Mouse (Mus musculus): ENCODE measurements around the gene Ccn6.
A peak's percentile ranks its signal among the peaks of the same experiment; 100 is the strongest.

Ccn6 gene

DNA sequence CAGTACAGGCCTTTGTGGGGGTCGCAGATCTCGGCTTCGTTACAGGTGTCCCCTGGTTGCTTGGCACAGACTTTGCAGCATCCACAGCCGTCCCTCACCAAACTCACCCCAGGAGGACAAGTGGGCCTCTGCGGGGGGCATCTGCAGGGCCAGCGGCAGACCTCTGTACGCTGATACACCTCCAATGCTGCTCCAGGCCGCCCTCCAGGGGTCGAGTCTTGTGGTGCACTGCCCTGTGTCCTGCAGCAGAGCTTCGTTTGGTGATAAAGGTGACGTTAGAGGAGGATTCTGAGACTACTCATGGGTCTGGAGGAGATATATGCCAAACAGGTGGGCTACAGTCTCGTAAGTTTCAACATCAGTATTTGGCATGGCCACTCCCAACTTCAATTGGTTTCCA lies 5.3 kb downstream of the Ccn6 start:
- DNase-seq = no peak

DNA sequence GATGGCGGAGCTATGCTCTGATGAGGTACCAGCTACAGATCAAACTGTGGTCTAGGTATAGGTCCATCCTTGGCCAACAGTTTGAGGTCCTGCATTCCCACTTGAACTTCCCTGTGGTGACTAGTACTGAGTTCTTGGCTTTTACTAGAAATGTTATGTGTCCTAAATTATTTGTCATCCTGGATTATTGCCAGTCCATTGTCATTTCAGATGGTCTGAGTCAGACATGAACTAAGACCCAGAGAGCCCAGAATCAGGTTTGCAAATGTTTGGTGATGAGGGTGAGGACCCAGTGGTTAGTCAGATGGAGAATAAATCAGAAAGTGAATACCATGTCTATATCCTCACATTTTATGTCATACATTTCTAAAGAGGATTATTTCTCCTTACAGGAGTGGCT lies 6.3 kb downstream of the Ccn6 start:
- no peak for DNase-seq

DNA sequence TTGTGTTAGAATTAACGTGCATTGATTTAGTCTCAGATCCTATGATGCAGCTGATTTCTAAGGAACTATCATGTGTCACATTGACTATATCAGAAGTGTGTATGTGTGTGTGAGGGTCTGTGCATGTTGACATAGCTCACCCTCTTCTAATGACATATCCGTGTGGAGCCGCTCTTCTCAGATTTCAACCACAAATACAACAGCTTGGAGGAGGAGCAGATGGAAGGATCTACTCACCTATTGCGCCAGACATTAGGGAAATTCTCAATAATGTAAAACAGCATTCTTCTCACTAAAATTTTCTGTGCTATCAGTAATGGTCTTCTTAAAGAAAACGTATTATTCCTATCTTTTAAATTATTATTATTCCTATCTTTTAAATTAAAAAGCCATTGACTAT lies 6.9 kb downstream of the Ccn6 start:
- no peak for DNase-seq

DNA sequence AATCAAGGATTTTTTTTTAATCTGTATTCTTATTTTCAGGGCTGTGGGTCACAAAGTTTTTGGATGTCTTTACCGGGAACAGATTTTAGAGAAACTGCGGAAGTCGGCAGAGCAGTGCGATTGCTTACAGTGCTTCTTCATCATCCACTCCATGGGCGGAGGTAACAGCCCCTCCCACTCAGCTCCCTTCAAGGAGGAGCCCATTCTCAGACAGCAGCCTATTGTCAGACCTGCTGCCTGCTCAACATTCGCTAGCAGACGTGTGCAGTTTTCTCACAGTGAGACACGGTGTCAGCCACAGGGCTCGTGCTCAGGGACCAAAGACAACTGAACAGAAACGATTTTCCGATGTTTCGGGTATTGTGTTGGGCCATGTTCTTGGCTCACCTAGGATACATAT lies 21.4 kb downstream of the Ccn6 start:
- DNase-seq = no peak

DNA sequence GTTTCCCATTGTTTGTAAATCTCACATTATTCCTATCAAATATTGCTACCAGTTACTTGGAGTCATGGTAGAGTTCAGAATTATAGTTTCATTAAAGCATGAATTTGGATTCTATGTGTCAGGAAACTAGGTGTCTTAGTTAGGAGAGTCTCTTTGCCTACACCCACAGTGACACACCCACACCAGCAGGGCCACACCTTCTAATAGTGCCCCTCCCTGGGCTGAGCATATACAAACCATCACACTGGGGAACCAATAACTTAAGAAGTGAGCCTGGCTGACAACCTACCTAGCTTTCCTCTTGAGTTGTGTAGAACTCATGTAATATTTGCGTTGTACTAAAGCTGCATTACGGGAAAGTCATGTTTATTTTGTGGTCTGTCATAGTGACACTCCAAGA lies 22.2 kb downstream of the Ccn6 start:
- no peak for DNase-seq

DNA sequence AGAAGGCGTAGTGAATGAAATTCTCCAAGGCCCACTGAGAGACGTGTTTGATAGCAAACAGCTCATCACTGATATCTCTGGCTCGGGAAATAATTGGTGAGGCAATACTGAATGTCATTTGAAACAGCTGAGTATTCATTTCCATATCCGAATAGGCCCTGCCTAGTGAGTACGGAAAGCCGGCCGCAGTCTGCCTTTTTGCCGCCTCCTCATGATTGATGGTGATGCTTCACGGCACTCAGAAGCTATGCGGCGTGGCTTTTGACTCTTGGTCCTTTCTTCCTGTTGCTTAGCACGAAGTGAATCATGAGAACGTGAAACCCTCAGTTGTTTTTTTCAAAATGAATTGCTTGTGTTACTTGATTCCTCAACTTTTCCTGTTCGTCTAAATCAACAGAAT lies 22.8 kb downstream of the Ccn6 start:
- no peak for DNase-seq

DNA sequence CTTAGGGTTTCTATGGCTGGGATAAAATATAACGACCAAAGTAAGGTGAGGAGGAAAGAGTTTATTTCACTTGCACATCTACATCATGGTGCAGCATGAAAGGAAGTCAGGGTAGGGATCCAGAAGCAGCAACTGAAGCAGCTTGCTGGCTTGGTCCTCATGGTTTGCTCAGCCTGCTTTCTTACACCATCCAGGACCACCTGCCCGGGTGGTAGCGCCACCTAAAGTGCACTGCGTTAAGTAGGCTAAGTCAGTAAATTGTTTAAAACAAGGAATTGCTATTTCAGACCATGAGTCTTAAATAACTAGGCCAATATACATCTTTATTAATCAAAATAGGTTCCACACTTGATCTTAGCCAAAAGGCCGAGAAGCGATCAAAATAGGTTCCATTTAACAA lies 24.8 kb downstream of the Ccn6 start:
- DNase-seq = no peak

DNA sequence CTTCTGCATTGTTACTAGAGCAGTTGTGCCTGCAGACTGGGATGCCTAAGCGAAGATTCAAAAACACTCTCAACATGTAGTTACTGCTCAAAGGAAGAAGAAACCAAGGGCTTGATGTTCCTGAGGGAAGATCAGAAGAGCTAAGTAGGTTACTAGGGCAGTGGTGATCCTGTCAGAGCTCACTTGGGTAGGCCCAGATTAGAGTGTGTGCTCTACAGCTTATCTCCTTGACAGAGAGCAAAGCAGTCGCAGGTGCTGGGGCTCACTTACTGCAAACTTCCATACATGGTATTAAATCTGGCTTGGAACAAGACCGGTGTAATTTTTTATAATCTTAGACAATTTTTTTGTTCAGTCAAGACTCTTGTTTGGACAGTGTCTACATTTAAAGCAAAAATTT lies 25.8 kb downstream of the Ccn6 start:
- DNase-seq = no peak

DNA sequence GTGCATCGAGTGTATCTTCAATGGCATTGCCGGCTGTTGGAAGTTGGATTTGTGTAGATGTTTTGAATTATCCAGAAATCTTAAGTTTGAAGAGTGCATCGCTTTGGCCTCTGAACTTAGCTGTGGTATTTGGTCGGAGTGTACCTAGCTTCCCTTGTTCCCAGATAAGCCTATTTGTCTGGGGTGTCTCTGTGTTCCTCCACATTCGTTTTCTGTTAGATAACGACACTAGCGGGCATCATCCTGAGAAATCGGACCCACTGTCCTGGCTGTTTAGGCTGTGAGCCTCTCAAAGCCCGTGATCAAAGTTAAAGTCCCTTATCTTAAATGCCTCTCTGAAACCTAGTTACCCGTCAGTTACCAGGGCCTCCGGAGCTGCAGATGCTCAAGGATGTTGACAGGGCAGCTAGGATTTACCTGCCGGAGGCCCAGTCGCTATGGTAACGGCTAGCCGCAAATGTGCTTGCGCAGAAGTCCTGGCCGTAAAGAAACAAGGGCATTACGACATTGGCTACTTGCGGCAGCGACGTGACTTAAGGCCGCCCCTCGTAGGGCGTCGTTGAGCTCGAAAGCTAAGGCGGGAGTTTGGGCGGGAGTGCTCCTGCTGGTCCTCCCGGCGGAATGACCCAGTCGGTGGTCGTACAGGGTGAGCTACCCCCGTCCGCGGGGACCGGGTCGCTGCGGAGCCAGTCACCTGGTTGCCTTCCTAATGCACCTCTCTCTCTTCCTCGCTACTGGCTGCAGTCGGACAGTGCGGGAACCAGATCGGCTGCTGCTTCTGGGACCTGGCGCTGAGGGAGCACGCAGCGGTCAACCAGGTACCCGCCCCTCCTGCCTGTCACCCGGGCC lies 29.9 kb downstream of the Ccn6 start, which contains the start of the genes Fam229b and Tube1:
Gene Fam229b, minus strand, starts transcription at position 453 of the 849 bp plus-strand sequence.
Gene Tube1, plus strand, starts transcription at position 515 of the 849 bp plus-strand sequence.
- DNase-seq = peak; percentile 93

DNA sequence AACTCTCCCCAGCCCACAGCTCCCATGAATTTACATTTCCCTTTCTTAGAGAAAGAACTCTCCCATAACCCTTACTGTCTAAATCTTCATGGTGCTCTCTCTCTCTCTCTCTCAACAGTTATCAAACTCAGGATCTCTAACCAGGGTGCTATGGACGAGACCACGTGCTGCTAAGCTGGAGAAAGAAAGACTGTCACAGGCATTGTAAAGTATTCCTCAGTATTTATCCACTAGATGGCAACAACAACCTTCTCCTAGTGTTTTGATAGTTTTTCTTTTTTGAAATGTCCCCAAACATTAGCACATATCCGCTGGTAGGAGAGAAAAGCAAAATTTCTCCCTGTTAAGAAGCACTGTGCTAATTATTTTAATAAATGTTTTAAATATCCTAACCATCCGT lies 42.2 kb downstream of the Ccn6 start:
- no peak for DNase-seq

DNA sequence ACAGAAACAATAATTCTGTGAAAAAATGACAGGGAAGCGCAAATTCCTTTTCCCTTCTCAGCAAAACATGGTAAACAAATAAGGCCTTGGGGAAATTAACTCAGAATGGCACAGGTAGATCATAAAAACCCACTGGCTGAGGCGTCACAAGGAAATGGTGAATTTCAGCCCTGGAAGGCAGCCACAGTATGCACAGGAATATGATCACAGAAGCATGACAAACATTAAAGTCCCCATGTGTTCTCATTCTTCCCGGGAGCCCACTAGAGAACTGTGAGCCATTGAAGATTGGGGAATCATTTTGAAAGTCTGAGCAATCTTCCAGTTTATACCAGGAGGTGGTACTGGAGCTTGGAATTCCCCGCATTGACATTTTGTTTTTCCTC lies 54.1 kb downstream of the Ccn6 start:
- DNase-seq = no peak

DNA sequence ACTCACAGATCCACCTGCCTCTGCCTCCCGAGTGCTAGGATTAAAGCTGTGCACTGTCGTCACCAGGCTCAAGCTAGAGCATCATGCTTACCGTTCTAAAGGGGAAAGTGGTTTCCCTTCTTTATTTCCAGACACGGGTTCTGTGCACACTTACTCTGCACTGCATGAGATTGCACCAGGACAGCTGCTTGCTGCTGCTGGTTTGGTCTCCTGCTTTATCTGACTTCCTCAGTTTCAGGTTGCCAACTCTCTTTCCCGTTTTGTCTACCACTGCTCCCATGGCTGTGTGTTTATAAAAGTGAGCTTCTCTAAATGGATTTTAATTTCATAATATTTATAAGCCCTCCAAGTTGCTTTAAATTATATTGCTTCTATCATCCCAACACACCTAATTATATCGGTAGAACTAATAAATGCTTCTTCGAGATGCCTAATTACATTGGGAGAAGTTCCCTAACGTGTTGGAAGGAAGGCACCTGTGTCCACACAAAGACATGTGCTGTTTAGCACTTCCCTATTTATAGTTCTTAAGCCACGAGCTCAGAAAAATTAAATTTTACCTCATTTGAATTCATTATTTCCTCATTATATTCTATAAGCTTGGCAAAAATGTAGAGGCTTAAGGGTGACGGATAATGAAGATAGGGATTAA lies 54.6 kb downstream of the Ccn6 start:
- no peak for DNase-seq

DNA sequence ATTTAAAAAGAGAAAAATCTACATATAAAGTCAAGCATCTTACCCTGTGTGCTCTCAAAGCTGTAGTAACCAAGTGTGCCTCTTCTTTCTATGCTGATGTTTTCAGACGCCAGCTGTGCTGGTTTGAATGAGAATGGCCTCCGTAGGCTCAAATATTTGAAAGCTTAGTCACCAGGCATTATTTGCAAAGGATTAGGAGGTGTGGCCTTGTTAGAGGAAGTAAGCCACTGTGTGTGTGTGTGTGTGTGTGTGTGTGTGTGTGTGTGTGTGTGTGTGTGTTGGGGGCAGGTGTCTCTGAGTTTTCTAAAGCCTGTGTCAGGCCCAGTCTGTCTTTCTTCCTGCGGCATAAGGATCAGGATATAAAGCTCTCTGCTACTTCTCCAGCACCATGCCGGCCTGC lies 56.7 kb downstream of the Ccn6 start:
- no peak for DNase-seq

DNA sequence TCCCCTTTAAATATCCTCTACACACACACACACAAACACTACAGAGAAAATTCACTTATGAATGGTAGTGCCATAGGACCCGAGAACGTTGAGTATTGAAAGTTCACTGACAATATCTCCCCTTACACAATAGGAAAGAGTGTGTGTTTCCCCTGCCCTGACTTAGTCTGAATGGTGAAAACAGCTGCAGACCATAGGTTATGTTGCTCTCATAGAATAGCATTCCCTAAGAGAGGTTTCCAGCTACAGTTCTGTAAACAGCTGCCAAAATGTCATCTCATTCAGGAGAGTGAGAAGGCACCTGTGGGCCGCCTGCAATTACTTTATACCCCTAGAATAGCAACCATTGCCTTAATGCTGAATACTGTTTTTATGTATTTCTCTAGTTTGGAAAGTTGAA lies 57.2 kb downstream of the Ccn6 start:
- DNase-seq = no peak

DNA sequence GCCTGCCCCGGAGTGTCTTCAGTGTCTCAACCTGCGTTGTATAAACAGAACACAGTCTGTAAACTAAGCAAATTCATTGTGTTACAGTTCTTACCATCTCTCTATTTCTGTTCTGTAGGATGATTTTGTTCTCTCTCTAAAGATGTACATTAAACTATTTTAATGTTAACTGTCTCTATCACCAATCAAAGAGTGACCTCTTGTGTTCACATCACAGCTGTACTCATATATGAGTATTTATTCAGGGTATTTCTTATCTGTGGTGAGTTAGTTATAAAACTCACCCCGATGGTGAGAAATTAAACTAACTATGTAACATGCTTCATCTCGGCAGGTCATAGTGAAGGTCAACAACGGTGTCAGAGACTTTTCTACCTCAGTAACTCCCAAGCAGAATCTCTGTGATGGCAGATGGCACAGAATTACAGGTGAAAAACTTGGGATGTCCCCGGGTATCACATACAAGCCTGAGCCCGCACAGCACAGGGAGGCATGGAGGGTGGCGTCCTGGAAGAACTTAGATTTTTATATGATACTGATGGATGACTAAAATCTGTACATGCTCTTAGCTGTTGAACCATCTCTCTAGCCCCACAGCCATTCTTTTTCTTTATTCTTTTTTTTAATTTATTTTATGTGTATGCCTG lies 58.7 kb downstream of the Ccn6 start:
- DNase-seq = no peak
